ENCODE assay signal across 8 mouse cellular contexts in the genomic region with DNA sequence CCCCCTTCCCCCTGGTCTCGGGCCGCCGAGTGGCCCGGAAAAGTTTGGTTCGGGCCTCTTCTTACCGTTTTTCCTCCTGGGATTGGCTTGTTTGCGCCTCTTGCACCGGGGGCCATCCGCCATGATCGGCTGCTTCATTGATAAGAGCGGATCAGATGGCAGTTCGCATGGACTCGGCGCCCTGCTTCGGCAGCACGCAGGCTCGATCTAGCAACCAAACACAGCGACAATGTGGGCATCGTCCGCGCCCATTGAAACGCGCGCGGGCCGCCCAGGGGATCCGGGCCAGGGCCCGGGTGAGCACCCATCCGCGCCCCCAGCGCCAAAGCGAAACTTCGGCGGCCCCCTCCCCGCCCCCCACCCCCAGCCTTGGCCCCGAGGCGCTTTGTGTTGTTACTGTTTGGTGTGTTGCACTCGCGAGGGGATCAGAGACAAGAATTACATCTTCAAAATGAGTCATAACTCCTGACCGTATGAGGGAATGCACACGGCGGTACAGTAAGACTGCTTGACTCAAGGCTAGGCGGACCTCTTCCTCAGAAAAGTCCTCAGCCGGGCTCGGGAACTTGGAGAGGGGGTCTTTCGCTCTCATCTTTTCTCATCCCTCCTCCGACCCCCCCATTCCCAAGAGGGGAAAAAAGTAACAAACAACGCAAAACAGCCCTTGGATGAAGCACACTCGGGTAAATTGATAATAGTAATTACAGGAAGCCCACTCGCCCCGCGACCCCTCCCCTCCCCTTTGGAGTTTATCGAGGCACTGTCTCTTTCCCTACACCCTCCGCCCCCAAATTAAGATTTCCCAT. TPM values are rescaled to one million over a fixed set of nuclear protein-coding genes. Genes with fewer than 3 reads are reported as not detected.
DNase-seq lines count a peak whose midpoint lies in the region; ATAC-seq and TF ChIP-seq lines count a peak whose summit lies in the region.

No protein-coding gene starts in this region.

- no peak for TF ChIP-seq POLR2A in cerebellum, adult 2 months (IDR thresholded peaks at IDR 0.05; ENCODE audit: borderline replicate concordance, insufficient read depth, low read length)
- 0 out of 2 replicates have a peak, but pooled peaks have one; percentile 12 for TF ChIP-seq POLR2A in liver, adult 2 months (IDR thresholded peaks at IDR 0.05; ENCODE audit: extremely low read depth, insufficient read depth, low read length)

- H3K4me1 ChIP-seq in cerebellum, adult 2 months (ENCODE audit: control insufficient read depth, insufficient read depth, low read length): no peaks in the 10 kb centered on the region
- peaks cover 34% of the 10 kb centered on the region for H3K4me1 ChIP-seq in forebrain, embryonic 14.5 days (ENCODE audit: control insufficient read depth, insufficient read depth, low read length)
- peaks cover 31% of the 10 kb centered on the region for H3K4me1 ChIP-seq in hindbrain, embryonic 14.5 days (replicated peaks; ENCODE audit: control insufficient read depth, insufficient read depth, low read length)
- no peaks in the 10 kb centered on the region; the same call in 1 of the 2 replicates for H3K4me1 ChIP-seq in liver, adult 2 months (ENCODE audit: control insufficient read depth, insufficient read depth, low read length)
- H3K4me1 ChIP-seq in midbrain, embryonic 15.5 days: peaks cover 48% of the 10 kb centered on the region
- H3K4me1 ChIP-seq in stomach, postnatal 0 days (replicated peaks; ENCODE audit: control insufficient read depth, insufficient read depth): no peaks in the 10 kb centered on the region; the same call in 1 of the 2 replicates

- TF ChIP-seq EP300 in stomach, postnatal 0 days (optimal IDR thresholded peaks at IDR 0.05): no peak

- peak overlapping the region; percentile 15; the same call in 1 of the 2 replicates for H3K27ac ChIP-seq in cerebellum, adult 2 months (ENCODE audit: insufficient read depth, low read length)
- H3K27ac ChIP-seq in forebrain, embryonic 14.5 days (ENCODE audit: low read depth, low read length): peak overlapping the region; percentile 99
- H3K27ac ChIP-seq in hindbrain, embryonic 14.5 days: peak overlapping the region; percentile 97
- H3K27ac ChIP-seq in liver, adult 2 months (replicated peaks; ENCODE audit: insufficient read depth, low read depth, low read length): peak overlapping the region; percentile 81
- H3K27ac ChIP-seq in midbrain, embryonic 15.5 days: peak overlapping the region; percentile 91
- peak overlapping the region; percentile 96 for H3K27ac ChIP-seq in stomach, postnatal 0 days (replicated peaks)

- no peaks in the 10 kb centered on the region for H3K79me2 ChIP-seq in liver, adult 2 months (ENCODE audit: control insufficient read depth, insufficient read depth, low read length)

- DNase-seq in cerebellum, adult 2 months: peak; percentile 27 to 46
- DNase-seq in cerebellum, adult 11-12 months: no peak
- peak; percentile 85 for DNase-seq in adrenal gland, adult 2 months
- DNase-seq in forebrain, embryonic 14.5 days (ENCODE audit: low spot score): peak; percentile 73
- no peak for DNase-seq in hindbrain, embryonic 14.5 days (ENCODE audit: low spot score)
- DNase-seq in liver, adult 2 months (ENCODE audit: extremely low read depth, low read depth, low spot score): no peak
- peak; percentile 46 for DNase-seq in stomach, postnatal 0 days (ENCODE audit: low spot score)

- peak overlapping the region; percentile 45 for H3K4me3 ChIP-seq in cerebellum, adult 2 months (replicated peaks; ENCODE audit: insufficient read depth, low read depth, low read length)
- peak overlapping the region; percentile 89 for H3K4me3 ChIP-seq in forebrain, embryonic 14.5 days (ENCODE audit: low read depth, low read length)
- peak overlapping the region; percentile 78 for H3K4me3 ChIP-seq in hindbrain, embryonic 14.5 days (replicated peaks; ENCODE audit: low read length)
- H3K4me3 ChIP-seq in liver, adult 2 months (ENCODE audit: insufficient read depth, low read depth, low read length): peak overlapping the region; percentile 60
- H3K4me3 ChIP-seq in midbrain, embryonic 15.5 days: peak overlapping the region; percentile 75
- H3K4me3 ChIP-seq in stomach, postnatal 0 days (ENCODE audit: low read depth, low read length): peak overlapping the region; percentile 69

- H3K27me3 ChIP-seq in cerebellum, adult 2 months (ENCODE audit: control insufficient read depth, insufficient read depth, low read length): peaks cover 20% of the 10 kb centered on the region; the same call in 1 of the 2 replicates
- H3K27me3 ChIP-seq in forebrain, embryonic 14.5 days (replicated peaks; ENCODE audit: control insufficient read depth, insufficient read depth, low read length): no peaks in the 10 kb centered on the region
- H3K27me3 ChIP-seq in hindbrain, embryonic 14.5 days (ENCODE audit: control insufficient read depth, insufficient read depth, low read length): no peaks in the 10 kb centered on the region
- peaks cover 6% of the 10 kb centered on the region; the same call in 1 of the 2 replicates for H3K27me3 ChIP-seq in liver, adult 2 months (ENCODE audit: control insufficient read depth, insufficient read depth, low read length)
- H3K27me3 ChIP-seq in midbrain, embryonic 15.5 days (replicated peaks): no peaks in the 10 kb centered on the region
- 0 out of 2 replicates have a peak, but pooled peaks cover 3% of the 10 kb centered on the region for H3K27me3 ChIP-seq in stomach, postnatal 0 days (ENCODE audit: control insufficient read depth, insufficient read depth, low read length)

- peaks cover 7% of the 10 kb centered on the region; the same call in 1 of the 2 replicates for H3K36me3 ChIP-seq in forebrain, embryonic 14.5 days (ENCODE audit: control insufficient read depth, insufficient read depth, low read length)
- no peaks in the 10 kb centered on the region for H3K36me3 ChIP-seq in hindbrain, embryonic 14.5 days (replicated peaks; ENCODE audit: control insufficient read depth, insufficient read depth)
- no peaks in the 10 kb centered on the region for H3K36me3 ChIP-seq in liver, adult 2 months (ENCODE audit: control insufficient read depth, insufficient read depth, low read length)
- H3K36me3 ChIP-seq in midbrain, embryonic 15.5 days (replicated peaks): no peaks in the 10 kb centered on the region
- no peaks in the 10 kb centered on the region for H3K36me3 ChIP-seq in stomach, postnatal 0 days (ENCODE audit: control insufficient read depth, insufficient read depth, low read length)

- H3K4me2 ChIP-seq in forebrain, embryonic 14.5 days (ENCODE audit: low read length): peak overlapping the region; percentile 87
- peak overlapping the region; percentile 74 for H3K4me2 ChIP-seq in hindbrain, embryonic 14.5 days (replicated peaks)
- peak overlapping the region; percentile 94 for H3K4me2 ChIP-seq in midbrain, embryonic 15.5 days
- H3K4me2 ChIP-seq in stomach, postnatal 0 days (replicated peaks; ENCODE audit: low read depth): peak overlapping the region; percentile 69

- no peak for TF ChIP-seq CTCF in cerebellum, adult 2 months (IDR thresholded peaks at IDR 0.05; ENCODE audit: borderline replicate concordance, insufficient read depth, low read depth, low read length)
- no peak for TF ChIP-seq CTCF in liver, adult 2 months (IDR thresholded peaks at IDR 0.05; ENCODE audit: low read depth, low read length)
- no peak for TF ChIP-seq CTCF in stomach, postnatal 0 days (IDR thresholded peaks at IDR 0.05; ENCODE audit: low read depth)

- 1% methylated on average over 54 of the region's 54 CpGs for WGBS in cerebellum, adult 2 months
- WGBS in forebrain, embryonic 14.5 days: under 1% methylated on average over 54 of the region's 54 CpGs
- under 1% methylated on average over 52 of the region's 54 CpGs for WGBS in hindbrain, embryonic 14.5 days
- WGBS in liver, adult 2 months: 1% methylated on average over 53 of the region's 54 CpGs
- WGBS in midbrain, embryonic 15.5 days: under 1% methylated on average over 54 of the region's 54 CpGs
- under 1% methylated on average over 50 of the region's 54 CpGs for whole genome bisulfite sequencing in stomach, postnatal 0 days

- peak; percentile 32 for ATAC-seq in forebrain, embryonic 14.5 days
- ATAC-seq in hindbrain, embryonic 14.5 days (ENCODE audit: low FRiP score): peak; percentile 24
- peak; percentile 37 for ATAC-seq in midbrain, embryonic 15.5 days (replicated peaks)
- peak; percentile 55 for ATAC-seq in stomach, postnatal 0 days (ENCODE audit: low FRiP score, low TSS enrichment)

- H3K9ac ChIP-seq in forebrain, embryonic 14.5 days (ENCODE audit: low read length): peak overlapping the region; percentile 100
- H3K9ac ChIP-seq in hindbrain, embryonic 14.5 days: peak overlapping the region; percentile 92
- peak overlapping the region; percentile 67 for H3K9ac ChIP-seq in liver, adult 2 months (ENCODE audit: low read depth, low read length)
- H3K9ac ChIP-seq in midbrain, embryonic 15.5 days: peak overlapping the region; percentile 79
- peak overlapping the region; percentile 93 for H3K9ac ChIP-seq in stomach, postnatal 0 days (ENCODE audit: low read length)

- no peaks in the 10 kb centered on the region for H3K9me3 ChIP-seq in forebrain, embryonic 14.5 days (replicated peaks; ENCODE audit: control insufficient read depth, low read length)
- no peaks in the 10 kb centered on the region for H3K9me3 ChIP-seq in hindbrain, embryonic 14.5 days (ENCODE audit: control insufficient read depth, low read length)
- no peaks in the 10 kb centered on the region for H3K9me3 ChIP-seq in midbrain, embryonic 15.5 days
- no peaks in the 10 kb centered on the region for H3K9me3 ChIP-seq in stomach, postnatal 0 days (ENCODE audit: control insufficient read depth, low read length)

RNA-seq across cellular contexts. Expression of a gene that starts 7.0 kb away (rescaled TPM):
- polyA plus RNA-seq in cerebellum, adult 2 months (2012; rRNA removed): 35.8 and 40.5 TPM in 2 replicates
- total RNA-seq in adrenal gland, adult 2 months (2021): 100 to 1,000 TPM; 162 to 223 TPM
- 9.8 and 12.4 TPM in 2 replicates for polyA plus RNA-seq in adrenal gland, adult 2 months (2012; rRNA removed)
- polyA plus RNA-seq in forebrain, embryonic 14.5 days (2014; fragmentation: Nextera tagmentation; extraction: Ambion mirVana): 70.6 and 87.0 TPM in 2 replicates
- polyA plus RNA-seq in hindbrain, embryonic 14.5 days (2014; fragmentation: Nextera tagmentation; extraction: Ambion mirVana): 38.8 and 41.9 TPM in 2 replicates
- total RNA-seq in liver, adult 2 months (2014; rRNA removed): 15.5 and 16.8 TPM in 2 replicates
- polyA plus RNA-seq in liver, adult 2 months (2012; rRNA removed): 1.7 and 4.9 TPM in 2 replicates
- polyA plus RNA-seq in midbrain, embryonic 15.5 days (2015; fragmentation: Nextera tagmentation; extraction: Ambion mirVana): 30.8 and 31.5 TPM in 2 replicates
- 13.5 and 14.4 TPM in 2 replicates for polyA plus RNA-seq in stomach, postnatal 0 days (2015; fragmentation: Nextera tagmentation; extraction: Ambion mirVana)

Comparison
In these comparisons a context has a peak if more than half of its experiments do, and no peak if none do; other contexts are left out.
1. DNase-seq: peak in cerebellum, adult 2 months (2 of 2), adrenal gland, adult 2 months (single experiment), forebrain, embryonic 14.5 days (single experiment) and stomach, postnatal 0 days (single experiment); none in cerebellum, adult 11-12 months (single experiment), hindbrain, embryonic 14.5 days (single experiment) and liver, adult 2 months (single experiment).
2. H3K27ac ChIP-seq: peak in every context shown above with its lines; median percentile 99 in forebrain, embryonic 14.5 days; 97 in hindbrain, embryonic 14.5 days; 96 in stomach, postnatal 0 days; 91 in midbrain, embryonic 15.5 days; 81 in liver, adult 2 months; 15 in cerebellum, adult 2 months.
3. Peak in every context shown above with its lines, with median percentiles within 50 percentile points of each other: H3K4me3 ChIP-seq, ATAC-seq, H3K4me2 ChIP-seq and H3K9ac ChIP-seq.